Mouse (Mus musculus) megakaryocyte, embryonic 14.5 days (primary cell): ENCODE data around the gene Slc7a10.

Experiments used
- FLI1 ChIP-seq: IDR thresholded peaks from 2 replicates; pipeline ENCODE4 v1.6.1; 2012; ENCODE audit warnings: low read length, inconsistent platforms, mixed read lengths
- GATA1 ChIP-seq: IDR thresholded peaks from 3 replicates; pipeline ENCODE4 v1.6.1; 2012; ENCODE audit warnings: mixed read lengths, low read length, inconsistent platforms, borderline replicate concordance

DNA sequence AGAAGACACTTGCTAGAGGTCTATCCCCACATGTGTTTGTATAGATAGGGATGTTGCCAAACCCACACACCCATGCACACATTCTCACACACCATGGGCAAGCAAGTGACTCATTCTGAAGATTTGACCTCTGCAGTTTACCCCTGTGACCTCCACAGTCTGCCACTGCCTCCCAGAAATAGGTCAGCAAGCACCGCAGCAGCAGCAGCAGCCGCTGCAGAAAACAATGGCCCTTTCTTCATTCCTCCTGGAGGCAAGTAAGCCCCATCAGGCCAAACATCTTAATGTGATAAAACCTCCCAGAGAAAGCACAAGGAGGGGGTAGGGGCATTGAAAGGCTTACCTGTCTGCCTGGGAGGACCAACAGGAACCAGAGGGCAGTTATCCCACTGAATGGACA lies 5.1 kb downstream of the Slc7a10 start:
- no peak for TF ChIP-seq GATA1
- TF ChIP-seq FLI1: no peak
